Mouse (Mus musculus) adrenal gland, postnatal 10 days (tissue): ENCODE results near the gene Rce1. TPM values are rescaled to one million over a fixed set of nuclear protein-coding genes. Genes with fewer than 3 reads are reported as not detected.
"Not testable (repeated sequence)": the region's sequence is repeated elsewhere in the genome, so short reads cannot be mapped to it uniquely, and the experiment has no call there.

Experiments used
- DNase-seq: peaks from one replicate; pipeline ENCODE4 v3.0.0; 2021; ENCODE audit warnings: mixed read lengths
- total RNA-seq, 2 experiments: library from RNA; stranded (reverse); gene quantifications; 2 replicates each; pipeline ENCODE4 v1.2.3; 2021

The Rce1 gene
- total RNA-seq, 2 experiments from 2014 or later, result 23.7 to 30.9 TPM

DNA sequence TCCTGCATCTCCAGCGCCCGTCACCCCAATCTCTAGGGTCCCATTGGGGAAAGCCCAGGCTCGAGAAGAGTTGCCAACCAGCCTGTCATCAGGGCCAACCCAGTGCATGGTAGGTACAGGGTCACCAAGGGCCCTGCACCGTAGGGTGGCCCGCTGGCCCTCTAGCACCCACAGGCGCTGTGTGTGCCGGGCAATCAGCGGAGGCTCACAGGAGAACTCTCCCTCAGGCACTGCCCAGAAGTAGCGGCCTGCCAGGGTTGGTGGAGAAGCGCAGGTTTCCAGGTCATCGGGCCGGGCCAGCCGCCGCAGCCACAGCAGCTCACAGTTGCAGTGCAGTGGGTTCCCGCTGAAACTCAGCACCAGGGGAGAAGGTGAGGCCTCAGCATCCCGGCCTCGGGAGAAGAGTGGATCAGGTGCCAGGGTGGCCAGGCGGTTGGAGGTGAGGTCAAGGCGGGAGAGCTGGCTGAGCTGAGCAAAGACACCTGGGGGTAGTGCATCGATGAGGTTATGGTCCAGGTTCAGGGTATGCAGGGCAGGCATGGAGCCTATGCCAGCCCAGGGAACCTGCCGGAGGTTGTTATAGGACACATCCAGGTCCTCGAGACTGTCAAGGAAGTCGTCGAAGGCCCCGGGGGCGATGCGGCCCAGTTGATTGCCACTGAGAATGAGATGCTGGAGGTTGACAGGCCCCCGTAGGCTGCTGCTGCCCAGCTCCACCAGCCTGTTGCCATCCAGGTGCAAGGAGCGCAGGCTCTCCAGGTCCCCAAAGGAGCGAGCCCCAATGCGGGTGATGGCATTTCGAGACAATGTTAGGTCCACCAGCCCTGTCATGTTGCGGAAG lies 11.8 kb downstream of the Rce1 start:
- DNase-seq, result no peak

DNA sequence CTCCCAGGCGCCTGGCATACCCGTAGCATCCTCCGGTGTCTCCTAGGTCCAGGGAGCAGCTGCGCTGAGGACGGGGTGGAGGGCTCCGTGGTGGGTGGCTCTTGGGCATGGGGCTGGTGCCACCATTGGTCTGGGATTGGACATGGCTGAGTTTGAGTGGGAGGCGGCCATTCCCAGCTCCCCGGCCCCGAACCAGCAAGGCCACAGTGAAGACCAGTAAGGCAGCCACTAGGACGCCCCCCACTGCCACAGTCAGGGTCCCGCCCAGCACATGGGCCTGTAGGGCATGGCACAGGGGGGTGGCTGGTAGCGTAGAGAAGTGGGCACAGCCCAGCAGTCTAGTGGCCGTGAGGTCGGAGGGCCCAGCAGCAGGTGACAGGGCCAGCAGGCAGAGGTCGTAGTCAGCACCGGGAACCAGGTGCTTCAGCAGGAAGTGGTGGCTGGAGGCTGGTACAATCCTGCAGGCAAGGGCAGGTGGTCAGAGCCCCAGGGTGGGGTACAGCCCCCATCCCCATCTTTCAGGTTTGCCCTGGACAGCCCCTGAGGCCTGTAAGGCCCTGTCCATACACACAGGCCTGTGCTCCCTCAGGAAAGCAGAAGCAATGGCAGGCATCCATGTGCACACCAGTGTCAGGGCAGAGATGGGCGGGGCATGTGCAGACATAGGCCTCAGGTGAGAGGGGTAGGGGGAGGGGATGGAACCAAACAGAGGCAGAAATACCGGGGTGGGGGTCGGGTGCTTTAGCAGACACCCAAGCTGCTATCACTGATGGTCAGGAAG lies 13.1 kb downstream of the Rce1 start:
- DNase-seq, result no peak

DNA sequence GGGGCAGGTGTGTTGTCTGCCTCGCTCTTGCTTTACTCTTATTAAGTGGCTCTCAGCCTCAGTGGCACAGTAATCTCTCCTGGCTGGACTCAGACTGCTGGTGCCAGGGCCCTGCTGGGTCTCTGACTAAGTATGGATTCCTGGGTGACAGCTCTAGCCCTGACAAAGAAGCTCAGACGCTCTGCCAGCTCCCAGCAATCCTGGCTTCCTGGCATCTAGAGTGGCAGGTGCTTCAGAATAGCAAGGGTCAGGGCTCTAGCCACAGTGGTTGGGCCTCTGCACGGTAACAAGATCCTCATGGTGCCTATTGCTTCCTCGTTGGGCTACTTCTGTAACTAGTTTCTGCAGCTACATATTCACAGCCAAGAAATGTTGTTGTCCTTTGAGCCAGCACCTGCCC lies 15.3 kb downstream of the Rce1 start:
- DNase-seq, result no peak

DNA sequence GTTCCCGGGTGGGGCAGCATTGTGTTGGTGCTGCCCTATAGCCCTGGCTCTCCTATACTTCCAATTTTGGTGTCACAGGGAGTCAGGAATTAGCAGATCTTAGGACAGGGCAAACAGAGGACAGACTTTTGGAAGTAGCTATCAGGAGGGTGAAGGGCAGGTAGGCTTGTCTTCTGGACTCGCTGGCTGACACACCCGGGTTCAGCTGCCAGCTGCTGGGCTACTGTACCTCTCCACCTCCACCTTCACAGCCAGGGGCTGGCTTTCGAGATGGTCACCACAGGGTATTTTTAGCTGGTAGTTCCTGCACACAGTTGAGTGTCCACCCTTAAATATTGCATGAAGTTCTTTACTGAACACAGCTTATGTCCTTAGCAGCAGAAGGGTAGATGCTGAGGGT lies 16.9 kb downstream of the Rce1 start:
- DNase-seq, result no peak

DNA sequence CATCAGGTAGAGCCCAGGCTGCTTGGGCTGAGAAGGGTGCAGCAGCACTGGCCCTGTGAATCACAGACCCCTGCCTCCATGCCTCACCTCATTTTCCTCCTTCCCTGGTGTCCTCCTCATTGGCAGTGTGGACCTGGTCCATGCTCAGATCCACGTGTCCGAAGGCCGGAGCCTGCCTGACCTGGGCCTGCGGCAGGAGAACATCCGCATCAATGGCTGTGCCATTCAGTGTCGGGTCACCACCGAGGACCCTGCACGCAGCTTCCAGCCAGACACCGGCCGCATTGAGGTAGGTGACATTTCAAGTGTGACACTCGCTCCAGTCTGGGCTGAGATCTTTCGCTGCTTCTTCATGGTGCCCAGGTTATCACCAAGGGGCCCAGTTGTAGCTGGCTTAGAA lies 18.0 kb downstream of the Rce1 start:
- no peak for DNase-seq

DNA sequence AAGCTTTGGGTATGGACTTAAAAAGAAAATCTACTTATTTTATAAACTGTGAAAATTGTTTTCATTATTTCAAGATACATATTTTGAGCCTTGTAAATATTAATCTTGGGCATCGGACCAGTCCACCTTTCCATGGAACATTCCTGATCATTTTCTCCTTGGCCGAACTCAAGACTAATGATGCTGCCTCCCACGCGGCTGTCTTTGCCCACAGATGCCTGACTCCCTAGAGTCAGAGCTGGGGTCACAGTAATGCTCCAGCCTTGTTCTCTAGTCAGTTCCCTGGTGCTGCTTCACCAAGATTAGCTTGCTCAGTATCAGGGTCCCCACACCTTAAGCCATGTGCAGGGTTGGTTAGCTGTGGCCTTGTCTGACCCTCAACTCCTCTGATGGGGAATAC lies 19.8 kb downstream of the Rce1 start:
- no peak for DNase-seq

DNA sequence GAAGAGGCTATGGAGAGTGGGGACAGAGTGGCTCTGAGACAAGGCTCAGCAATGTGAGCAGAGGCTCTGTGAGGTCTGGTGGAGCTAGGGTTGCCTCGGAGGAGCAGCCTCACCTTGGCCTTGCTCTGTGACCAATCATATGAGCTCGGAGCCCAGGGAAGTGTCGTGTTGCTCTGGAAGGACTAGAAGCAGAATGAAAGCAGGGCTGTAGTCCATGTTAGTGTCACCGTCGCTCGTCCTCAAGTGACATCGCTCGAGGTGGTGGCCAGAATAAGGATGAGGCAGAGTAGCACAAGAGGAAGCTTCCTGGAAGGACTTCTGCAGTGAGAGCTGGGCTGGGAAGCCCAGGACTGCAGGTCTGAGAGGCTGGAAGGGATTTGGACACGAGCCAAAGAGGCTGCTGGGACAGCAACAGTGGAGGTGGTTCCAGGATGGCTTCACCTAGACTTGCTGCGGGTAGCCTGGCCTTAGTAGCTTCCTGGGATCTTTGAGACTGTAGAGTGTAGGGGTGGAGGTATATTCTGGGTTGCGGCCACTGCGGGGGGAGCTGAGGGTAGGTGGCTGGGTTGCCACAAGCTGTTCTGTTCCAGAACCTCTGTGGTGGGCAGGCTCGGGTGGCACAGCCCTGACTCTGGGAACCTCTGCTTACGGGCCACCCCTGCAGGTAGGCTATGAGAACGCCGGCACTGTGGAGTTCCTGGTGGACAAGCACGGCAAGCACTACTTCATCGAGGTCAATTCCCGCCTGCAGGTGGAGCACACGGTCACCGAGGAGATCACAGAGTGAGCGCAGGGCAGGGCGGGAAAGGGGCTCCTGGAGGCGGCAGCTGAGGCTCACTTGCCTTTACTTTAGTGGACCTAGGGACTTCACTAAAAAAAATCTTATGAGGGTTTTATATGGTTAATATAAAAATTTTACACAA lies 21.4 kb downstream of the Rce1 start:
- peak; percentile 21 for DNase-seq

DNA sequence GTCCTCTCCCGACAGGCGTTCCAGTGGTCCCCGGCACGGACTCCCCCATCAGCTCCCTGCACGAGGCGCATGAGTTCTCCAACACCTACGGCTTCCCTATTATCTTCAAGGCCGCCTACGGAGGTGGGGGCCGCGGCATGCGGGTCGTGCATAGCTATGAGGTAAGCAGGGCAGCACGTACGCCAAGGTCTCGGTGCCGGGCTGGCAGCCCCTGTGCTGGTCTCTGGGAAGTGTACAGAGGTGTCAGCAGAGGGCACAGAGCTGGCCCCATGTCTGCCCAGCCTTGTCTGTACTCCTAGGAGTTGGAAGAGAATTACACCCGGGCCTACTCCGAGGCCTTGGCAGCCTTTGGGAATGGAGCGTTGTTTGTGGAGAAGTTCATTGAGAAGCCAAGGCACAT lies 23.0 kb downstream of the Rce1 start:
- no peak for DNase-seq

DNA sequence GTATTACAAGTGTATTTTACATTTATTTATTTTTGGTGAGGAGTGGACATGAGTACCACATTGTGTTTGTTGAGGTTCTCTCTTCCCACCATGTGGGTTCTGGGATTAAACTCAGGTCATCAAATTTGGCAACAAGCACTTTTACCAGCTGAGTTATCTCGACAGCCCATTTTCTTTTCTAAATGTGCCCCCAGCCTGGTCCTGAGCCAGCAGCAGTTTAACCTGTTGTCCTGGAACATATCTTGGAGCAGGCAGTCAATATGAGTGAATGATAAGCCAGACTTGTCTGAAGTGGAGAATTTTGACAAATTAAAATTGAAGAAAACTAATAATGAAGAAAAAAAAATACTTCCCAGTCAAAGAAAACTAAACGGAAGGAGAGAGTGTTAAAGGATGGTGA lies 29.4 kb downstream of the Rce1 start:
- DNase-seq, result no peak

DNA sequence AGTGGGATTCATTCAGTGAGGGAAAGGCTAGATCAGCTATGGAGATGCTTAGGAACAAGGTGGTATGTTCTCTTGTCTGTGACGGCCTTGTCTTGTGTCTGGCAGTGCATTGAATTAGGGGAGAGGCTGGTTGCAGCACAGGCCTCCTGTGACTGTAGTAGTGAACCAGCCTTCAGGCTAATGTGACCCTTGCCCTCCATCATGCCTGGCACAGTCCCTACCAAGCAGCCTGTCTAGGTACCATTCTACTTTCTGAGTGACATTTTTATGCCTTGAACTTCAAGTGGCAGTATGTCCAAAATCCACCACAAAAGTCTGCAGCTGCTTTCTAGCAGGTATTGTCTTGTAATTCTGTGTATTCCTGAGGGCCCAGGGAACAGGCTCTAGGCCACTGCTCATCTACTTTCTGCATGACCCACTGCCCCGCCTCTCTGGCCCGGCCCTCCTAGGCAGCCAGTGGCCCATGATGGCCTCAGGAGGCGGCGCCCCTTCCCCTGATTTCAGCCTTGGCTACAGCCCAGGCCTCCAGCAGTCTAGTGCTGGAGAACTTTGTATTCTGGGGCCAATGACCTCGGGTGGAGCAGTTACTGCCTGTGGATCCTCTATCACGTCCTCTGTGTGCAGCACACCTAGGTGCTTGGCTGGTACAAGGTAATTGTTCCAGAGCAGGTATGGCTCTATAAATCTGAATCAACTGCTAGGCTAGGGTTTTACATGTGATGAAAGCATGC lies 31.5 kb downstream of the Rce1 start:
- DNase-seq, result no peak

DNA sequence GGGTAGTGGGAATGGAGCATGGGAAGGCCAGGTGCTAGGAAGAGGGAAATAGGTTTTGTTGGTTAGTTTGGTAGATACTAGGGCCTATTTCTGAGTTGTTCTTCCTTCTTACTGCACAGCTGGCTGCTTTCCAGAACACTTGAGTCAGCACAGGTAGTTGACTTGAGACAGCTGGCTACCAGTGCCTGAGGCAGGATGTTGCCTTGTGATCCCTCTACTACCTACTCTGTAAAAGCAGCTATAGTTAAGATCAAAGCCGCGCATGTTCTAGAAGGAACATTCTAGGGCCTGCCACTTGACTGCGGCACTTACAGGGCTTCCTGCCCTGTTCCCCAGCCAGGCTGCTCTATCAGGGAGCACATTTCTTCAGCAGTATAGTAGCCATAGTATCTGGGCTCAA lies 35.4 kb downstream of the Rce1 start:
- no peak for DNase-seq

DNA sequence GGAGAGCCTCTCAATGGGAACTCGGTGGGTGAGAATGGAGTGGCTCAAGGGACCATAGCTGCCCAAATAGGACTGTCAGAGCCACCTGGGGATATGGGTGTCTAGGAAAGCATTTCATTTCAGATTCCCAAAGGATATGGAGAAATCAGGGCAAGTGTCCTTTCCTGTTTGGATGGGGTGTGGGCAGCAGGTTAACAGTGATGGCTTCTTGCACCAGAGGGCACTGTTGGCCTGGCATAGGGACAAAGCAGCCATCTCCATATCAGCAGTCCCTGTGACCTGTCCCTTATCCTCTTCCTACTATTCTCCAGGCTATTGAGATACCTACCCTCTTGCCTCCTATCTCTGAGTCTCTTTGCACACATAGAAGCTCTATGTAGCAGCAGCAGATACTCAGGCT lies 36.4 kb downstream of the Rce1 start:
- DNase-seq, result peak; percentile 54

DNA sequence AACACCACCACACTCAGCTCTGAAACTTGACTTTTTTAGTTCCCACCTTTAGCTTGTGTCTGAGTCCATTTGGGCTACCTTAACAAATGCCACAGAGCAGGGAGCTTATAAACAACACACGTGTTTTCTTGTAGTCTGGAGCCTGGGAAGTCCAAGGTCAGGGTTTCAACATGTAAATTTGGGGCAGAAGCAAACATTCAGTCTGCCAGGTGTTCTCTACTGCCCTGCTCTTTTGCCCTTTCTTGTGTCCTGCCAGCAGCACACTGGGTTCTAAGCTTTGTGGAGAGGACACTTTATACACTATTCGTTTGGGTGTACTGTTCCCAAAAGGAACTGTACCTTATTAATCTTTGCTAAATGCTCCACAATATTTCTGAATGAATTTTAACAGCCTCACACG lies 37.0 kb downstream of the Rce1 start:
- DNase-seq, result peak; percentile 20

DNA sequence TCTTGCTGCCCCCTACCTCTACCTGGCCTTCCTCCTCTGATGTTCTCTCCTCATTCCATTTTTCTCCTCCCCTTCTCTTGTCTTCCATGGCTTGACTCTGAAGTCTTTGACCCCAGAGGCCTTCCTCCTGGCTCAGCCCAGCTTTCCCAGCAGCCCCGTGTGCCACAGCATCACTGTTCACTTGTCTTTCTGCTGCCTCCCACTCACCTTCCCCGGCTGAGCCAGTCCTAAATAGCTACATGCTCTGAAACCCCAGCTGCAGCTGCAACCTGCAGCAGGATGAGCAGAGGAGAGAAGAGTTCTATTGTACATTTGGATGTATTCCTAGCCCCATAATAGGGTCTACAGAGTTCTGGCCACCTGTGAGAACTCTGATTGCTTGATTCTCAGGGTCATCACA lies 38.0 kb downstream of the Rce1 start:
- no peak for DNase-seq

DNA sequence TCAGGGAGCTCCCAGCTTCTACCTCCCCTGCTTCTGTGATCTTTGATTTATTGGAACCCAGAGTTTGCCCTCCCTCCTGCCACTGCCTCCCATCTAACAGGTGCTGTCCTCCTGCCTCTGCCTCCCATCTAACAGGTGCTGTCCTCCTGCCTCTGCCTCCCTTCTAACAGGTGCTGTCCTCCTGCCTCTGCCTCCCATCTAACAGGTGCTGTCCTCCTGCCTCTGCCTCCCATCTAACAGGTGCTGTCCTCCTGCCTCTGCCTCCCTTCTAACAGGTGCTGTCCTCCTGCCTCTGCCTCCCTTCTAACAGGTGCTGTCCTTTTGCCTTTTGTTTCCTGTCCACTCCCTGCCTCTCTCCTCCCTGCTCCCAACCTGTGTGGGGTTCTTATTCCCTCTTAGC lies 38.7 kb downstream of the Rce1 start:
- DNase-seq, result not testable (repeated sequence)

DNA sequence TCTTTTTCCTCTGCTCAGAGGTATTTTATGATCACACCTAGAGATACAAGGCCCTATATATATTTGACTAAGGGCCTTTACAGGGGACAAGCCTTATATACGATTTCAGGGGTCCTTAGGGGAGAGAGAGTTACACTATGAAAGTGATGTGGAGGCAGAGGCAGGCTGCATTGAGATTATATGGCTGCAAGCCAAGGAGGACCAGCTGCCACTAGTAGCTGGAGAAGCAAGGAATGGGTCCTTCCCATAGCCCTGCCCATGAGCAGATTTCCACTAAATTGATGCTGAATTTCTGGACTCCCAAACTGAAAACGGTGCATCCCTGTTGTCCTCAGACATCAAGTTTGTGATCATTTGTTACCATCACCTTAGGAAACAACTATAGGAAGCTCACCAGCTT lies 41.6 kb downstream of the Rce1 start:
- no peak for DNase-seq

DNA sequence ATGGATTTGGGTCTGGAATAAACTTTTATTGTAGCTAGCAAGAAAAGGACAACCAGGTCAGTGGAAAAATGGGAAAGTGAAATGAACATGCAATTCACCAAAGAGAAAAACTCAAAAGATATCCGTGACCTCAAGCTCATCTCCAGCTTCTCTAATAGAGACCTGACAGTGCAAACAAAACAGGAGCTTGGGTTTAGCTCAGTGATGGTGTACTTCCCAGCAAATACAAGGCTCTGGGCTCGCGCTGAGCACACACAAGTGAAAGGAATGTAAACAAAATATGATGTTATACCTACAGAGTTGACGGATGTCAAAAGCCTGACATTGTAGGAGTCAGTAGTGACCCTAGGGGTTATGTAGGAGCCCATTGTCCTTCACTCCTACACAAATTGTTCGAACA lies 46.1 kb downstream of the Rce1 start:
- DNase-seq, result no peak

DNA sequence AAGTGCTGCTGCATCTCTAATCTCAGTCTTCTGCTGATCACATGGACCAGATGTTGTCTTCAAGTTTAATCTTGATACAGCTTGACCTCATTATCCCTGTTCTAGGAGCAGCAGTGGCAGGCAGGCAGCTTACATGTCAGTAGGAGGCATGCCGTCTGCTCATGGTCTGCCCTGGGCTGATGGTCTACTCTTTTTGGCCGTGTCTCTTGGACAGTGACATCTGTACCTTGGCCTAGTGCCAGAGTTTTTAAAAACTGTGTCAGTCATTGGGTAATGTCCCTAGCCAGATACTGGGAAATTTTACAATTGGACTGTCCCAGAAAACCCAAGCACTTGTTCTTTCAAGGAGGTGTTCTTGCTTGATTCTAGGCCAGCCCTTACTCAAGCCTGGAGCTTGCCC lies 46.6 kb downstream of the Rce1 start:
- DNase-seq, result peak; percentile 64

DNA sequence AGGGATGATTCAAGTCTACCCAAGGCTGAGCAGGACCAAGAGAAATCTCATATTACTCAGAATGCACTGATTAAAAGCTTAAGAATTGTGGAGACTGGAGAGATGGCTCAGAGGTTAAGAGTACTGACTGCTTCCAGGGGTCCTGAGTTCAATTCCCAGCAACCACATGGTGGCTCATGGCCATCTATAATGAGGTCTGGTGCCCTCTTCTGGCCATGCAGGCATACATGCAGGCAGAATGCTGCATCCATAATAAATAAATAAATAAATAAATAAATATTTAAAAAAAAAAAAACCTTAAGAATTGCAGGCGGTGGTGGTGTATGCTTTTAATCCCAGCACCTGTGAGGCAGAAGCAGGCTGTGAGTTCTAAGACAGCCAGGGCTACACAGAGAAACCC lies 52.2 kb downstream of the Rce1 start:
- DNase-seq, result no peak
